Mouse (Mus musculus): ENCODE data around the gene Polr2f.

The Polr2f gene

DNA sequence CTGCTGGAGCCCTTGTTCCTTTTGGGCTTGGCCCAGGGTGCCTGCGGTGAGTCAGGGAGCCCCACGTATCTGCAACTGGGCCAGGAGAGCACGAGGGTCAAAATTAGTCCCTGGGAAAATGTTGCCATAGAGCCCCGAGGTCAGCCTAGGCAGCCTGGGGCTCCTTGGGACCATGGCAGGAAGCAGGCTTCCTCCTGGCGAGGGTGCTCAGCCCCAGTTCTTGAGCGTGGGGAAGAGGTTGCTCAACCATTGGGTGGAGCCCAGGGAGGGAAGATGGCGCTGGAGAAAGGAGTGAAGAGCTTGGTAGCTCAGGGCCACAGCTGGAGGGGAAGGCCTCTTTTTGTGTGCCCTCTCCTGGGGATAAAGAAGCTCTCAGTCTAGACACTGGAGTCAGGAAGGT lies 21.5 kb downstream of the Polr2f start:
- no peak for DNase-seq (ENCODE audit: low spot score)

DNA sequence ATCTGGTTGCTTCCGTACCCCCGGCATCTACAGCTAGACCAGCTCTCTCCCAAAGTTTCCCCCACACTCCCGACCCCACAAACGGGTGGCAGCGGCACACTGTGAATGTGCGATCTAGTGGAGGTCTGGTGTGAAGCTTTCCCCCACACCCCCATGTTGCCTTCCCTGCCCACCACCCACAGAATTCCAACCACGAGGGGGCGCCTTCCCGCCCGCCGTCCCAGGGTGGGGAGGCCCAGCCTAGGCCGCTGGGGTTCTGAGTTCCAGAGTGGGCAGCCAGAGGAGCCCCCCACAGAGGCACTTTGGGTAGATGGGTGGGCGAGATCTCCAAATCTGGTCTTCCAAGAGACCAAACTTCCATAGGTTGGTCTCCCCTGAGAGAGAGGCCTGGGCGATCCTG lies 22.0 kb downstream of the Polr2f start:
- no peak for DNase-seq (ENCODE audit: low spot score)

DNA sequence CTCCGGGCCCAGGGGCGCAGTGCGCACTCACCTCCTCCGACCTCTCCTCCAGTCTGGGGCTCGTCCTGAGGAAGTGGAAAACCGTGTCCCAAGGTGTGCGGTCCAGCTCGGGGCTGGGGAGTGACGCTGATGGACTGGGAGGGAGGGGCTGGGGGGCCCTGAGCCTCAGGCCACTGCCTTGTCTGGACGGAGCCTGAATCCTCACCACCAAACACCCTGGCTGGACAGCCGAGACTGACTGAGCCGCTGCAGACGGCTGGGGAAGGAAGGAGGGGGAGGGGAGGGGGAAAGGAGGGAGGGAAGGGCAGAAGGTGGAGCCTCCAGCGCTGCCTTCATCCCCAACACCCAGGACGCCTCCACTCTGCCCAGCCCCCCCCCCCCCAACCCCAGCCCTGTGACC lies 23.4 kb downstream of the Polr2f start:
- DNase-seq (ENCODE audit: low spot score): no peak

GRCm38 (mm10) chr15:79165140-79165539 lies 24.3 kb downstream of the Polr2f start, which contains the start of gene Sox10:
Gene Sox10 (minus strand): TSS chr15:79165240.
- no peak for DNase-seq (ENCODE audit: low spot score)

- no peak for DNase-seq (ENCODE audit: low spot score)
Measured at GRCm38 (mm10) chr15:79166712-79167111, 25.9 kb downstream of the Polr2f start.

GRCm38 (mm10) chr15:79176905-79177304 lies 36.1 kb downstream of the Polr2f start:
- DNase-seq (ENCODE audit: low spot score): no peak

GRCm38 (mm10) chr15:79185213-79185612 lies 44.4 kb downstream of the Polr2f start:
- no peak for DNase-seq (ENCODE audit: low spot score)

DNA sequence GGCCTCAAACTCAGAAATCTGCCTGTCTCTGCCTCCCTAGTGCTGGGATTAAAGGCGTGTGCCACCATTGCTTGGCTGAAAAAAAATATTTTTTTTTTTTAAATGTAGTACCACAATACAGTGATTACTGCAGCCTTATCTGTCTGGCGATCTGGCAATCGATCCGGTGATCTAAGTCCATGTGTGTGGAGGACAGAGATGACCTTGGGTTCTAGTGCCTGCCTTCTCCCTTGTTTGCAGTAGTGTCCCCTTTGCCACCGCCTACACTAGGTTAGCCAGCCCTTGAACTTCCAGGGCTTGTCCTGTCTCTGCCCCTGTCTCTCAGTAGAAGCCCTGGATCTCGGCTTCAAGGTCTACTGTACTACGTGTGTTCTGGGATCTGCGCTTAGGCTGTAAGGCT lies 47.0 kb downstream of the Polr2f start:
- no peak for DNase-seq (ENCODE audit: low spot score)

- no peak for DNase-seq (ENCODE audit: low spot score)
Measured at GRCm38 (mm10) chr15:79191426-79191825, 50.6 kb downstream of the Polr2f start.

GRCm38 (mm10) chr15:79192450-79192849 lies 51.6 kb downstream of the Polr2f start:
- DNase-seq (ENCODE audit: low spot score): no peak

DNA sequence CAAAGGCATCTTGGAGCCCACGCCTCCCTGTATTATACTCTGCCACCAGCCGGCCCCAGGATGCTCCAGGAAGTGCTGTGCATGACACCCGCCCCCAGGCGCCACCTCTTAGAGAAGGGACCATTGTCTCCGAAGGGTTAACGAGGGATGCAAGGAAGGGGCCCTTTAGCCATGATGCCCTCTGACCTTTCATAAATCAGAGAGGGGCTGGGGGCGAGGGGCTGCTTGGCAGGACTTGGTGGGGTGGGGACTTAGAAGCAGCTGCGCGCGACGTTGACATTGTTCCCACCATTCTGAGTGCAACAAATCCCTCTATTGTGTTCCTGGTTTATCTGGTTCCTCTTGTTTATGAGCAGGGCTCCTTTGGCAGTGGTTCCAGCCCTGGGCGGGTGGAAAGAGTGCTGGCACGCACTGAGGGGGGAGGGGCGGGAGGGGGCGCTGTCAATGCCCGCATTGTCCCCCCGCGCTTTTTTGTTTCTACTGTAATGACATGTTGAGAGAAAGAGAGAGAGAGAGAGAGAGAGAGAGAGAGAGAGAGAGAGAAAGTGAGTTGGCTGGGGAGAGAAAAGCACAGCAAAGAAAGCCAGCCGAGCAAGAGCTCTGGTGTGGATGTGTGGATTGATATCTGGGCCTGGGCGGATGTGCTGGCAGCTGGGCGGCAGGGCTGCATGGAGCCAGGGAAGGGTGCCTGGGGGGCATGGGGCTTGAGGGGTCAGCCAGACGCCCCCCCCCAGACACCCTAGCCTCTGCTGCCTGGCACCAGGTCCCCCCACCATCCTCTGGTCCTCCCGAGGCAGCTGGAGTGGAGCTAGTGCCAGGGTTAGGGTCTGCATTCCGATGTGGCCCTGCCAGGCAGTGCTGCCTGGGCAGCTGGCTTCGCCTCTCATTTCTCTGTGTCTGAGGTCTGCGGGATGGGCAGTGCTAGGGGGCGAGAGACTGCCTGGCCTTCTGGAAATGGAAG lies 52.4 kb downstream of the Polr2f start:
- DNase-seq (ENCODE audit: low spot score): no peak

GRCm38 (mm10) chr15:79194048-79194447 lies 53.2 kb downstream of the Polr2f start:
- no peak for DNase-seq (ENCODE audit: low spot score)

DNA sequence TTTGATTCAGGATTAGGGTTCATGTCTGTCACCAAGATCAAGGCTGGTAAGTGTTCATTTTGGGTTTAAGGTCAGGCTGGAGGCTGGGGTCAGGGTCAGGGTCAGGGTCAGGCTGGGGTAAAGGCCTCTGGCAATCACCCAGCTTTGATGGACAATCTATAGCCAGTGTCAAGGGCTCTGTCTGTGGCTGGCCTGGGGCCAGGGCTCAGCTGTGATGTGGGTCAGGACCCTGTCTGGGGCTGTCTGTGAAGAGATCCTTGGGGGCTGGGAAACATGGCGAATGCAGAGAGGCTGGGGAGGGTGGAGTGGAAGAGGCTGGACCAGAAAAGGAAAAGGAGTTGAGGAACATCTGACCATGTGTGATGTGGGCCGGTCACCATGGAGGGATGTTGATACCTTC lies 54.1 kb downstream of the Polr2f start:
- DNase-seq (ENCODE audit: low spot score): no peak

GRCm38 (mm10) chr15:79195492-79195891 lies 54.7 kb downstream of the Polr2f start:
- no peak for DNase-seq (ENCODE audit: low spot score)

- no peak for DNase-seq (ENCODE audit: low spot score)
Measured at GRCm38 (mm10) chr15:79199390-79199976, 58.7 kb downstream of the Polr2f start.
